Mouse (Mus musculus): ENCODE measurements around the gene Dysf.

GRCm38 (mm10) chr6:84110377-84110776, 102.0 kb downstream of the Dysf start:
- TF ChIP-seq CTCF (IDR thresholded peaks at IDR 0.05; ENCODE audit: control insufficient read depth, insufficient read depth, insufficient replicate concordance, low read depth, low read length) (no peak), POLR2A (IDR thresholded peaks at IDR 0.05; ENCODE audit: control insufficient read depth, low read depth, low read length) (no peak)
